Mouse (Mus musculus) liver, embryonic 14.5 days (tissue): Measurements from ENCODE around the gene Ttc30b.
"Not testable (repeated sequence)": the region's sequence is repeated elsewhere in the genome, so short reads cannot be mapped to it uniquely, and the experiment has no call there.

Experiments
- CTCF ChIP-seq: IDR thresholded peaks from 2 replicates; pipeline ENCODE4 v1.5.1; 2016; ENCODE audit warnings: antibody characterized with exemption, low read depth, control low read depth
- EP300 ChIP-seq: IDR thresholded peaks from 2 replicates; pipeline ENCODE4 v1.6.1; 2016; ENCODE audit warnings: antibody characterized with exemption, low read depth

GRCm38 (mm10) chr2:75976070-75976469, 37.7 kb upstream of the Ttc30b start:
- TF ChIP-seq CTCF, EP300: not testable (repeated sequence)
